Mouse (Mus musculus) liver, embryonic 11.5 days (tissue): Measurements from ENCODE around the gene Zfp488. TPM values are rescaled to one million over a fixed set of nuclear protein-coding genes. Genes with fewer than 3 reads are reported as not detected.

Experiments
- polyA plus RNA-seq: library from polyadenylated mRNA; unstranded; fragments of >200 nt; fragmentation: Nextera tagmentation; extraction: Ambion mirVana; gene quantifications from 2 replicates; pipeline ENCODE4 v1.2.1, GENCODE M21; 2014

The Zfp488 gene
- polyA plus RNA-seq, 1 experiment from 2014 or later: 0.08 TPM

Other genes starting within 250 kb of the Zfp488 start
- 23.9 and 25.9 TPM in 2 replicates for gene Gdf10, start 55.2 kb downstream of the Zfp488 start, polyA plus RNA-seq
- gene Gdf2, start 37.7 kb downstream of the Zfp488 start, polyA plus RNA-seq: 17.4 and 18.4 TPM in 2 replicates
- 0.12 TPM in 2 replicates for gene Rbp3, start 24.8 kb downstream of the Zfp488 start, polyA plus RNA-seq
- gene Gm30083, start 36.4 kb upstream of the Zfp488 start, polyA plus RNA-seq: not detected in 2 replicates
- gene Gm5460, start 38.0 kb upstream of the Zfp488 start, polyA plus RNA-seq: not detected in 2 replicates
- gene Antxrl, start 73.9 kb upstream of the Zfp488 start, polyA plus RNA-seq: not detected in 2 replicates
- 0.14 and 0.27 TPM in 2 replicates for gene Anxa8, start 107.2 kb upstream of the Zfp488 start, polyA plus RNA-seq
- not detected in 2 replicates for gene A630023A22Rik, start 124.0 kb upstream of the Zfp488 start, polyA plus RNA-seq
- gene Npy4r, start 173.7 kb upstream of the Zfp488 start, polyA plus RNA-seq: 0.04 and 0.06 TPM in 2 replicates
- gene Gprin2, start 222.9 kb upstream of the Zfp488 start, polyA plus RNA-seq: 0.03 and 0.16 TPM in 2 replicates
- gene Syt15, start 240.8 kb upstream of the Zfp488 start, polyA plus RNA-seq: 0.21 and 0.29 TPM in 2 replicates